Mouse (Mus musculus): ENCODE data around the gene Gas7. TPM values are rescaled to one million over a fixed set of nuclear protein-coding genes. Genes with fewer than 3 reads are reported as not detected.

Gas7 gene
- polyA plus RNA-seq, 1 experiment, result not detected

- TF ChIP-seq GATA1 (IDR thresholded peaks at IDR 0.05; ENCODE audit: low read length), result no peak
Measured at GRCm38 (mm10) chr11:67474590-67474989, 19.4 kb downstream of the Gas7 start.

- TF ChIP-seq GATA1 (IDR thresholded peaks at IDR 0.05; ENCODE audit: low read length), result no peak
Measured at GRCm38 (mm10) chr11:67479534-67479933, 24.3 kb downstream of the Gas7 start.

GRCm38 (mm10) chr11:67480204-67480956 lies 25.1 kb downstream of the Gas7 start:
- no peak for TF ChIP-seq GATA1 (IDR thresholded peaks at IDR 0.05; ENCODE audit: low read length)

GRCm38 (mm10) chr11:67481691-67482090 lies 26.5 kb downstream of the Gas7 start:
- TF ChIP-seq GATA1 (IDR thresholded peaks at IDR 0.05; ENCODE audit: low read length), result no peak

GRCm38 (mm10) chr11:67482217-67482760 lies 27.1 kb downstream of the Gas7 start:
- no peak for TF ChIP-seq GATA1 (IDR thresholded peaks at IDR 0.05; ENCODE audit: low read length)

GRCm38 (mm10) chr11:67488156-67488555 lies 32.9 kb downstream of the Gas7 start:
- no peak for TF ChIP-seq GATA1 (IDR thresholded peaks at IDR 0.05; ENCODE audit: low read length)

- TF ChIP-seq GATA1 (IDR thresholded peaks at IDR 0.05; ENCODE audit: low read length), result no peak
Measured at GRCm38 (mm10) chr11:67489647-67490175, 34.5 kb downstream of the Gas7 start.

GRCm38 (mm10) chr11:67496796-67497195 lies 41.6 kb downstream of the Gas7 start:
- TF ChIP-seq GATA1 (IDR thresholded peaks at IDR 0.05; ENCODE audit: low read length), result no peak

- no peak for TF ChIP-seq GATA1 (IDR thresholded peaks at IDR 0.05; ENCODE audit: low read length)
Measured at GRCm38 (mm10) chr11:67500115-67500514, 44.9 kb downstream of the Gas7 start.

- TF ChIP-seq GATA1 (IDR thresholded peaks at IDR 0.05; ENCODE audit: low read length), result no peak
Measured at GRCm38 (mm10) chr11:67501468-67502244, 46.4 kb downstream of the Gas7 start.

GRCm38 (mm10) chr11:67509219-67509876 lies 54.1 kb downstream of the Gas7 start:
- TF ChIP-seq GATA1 (IDR thresholded peaks at IDR 0.05; ENCODE audit: low read length), result no peak

GRCm38 (mm10) chr11:67510831-67511230 lies 55.6 kb downstream of the Gas7 start:
- no peak for TF ChIP-seq GATA1 (IDR thresholded peaks at IDR 0.05; ENCODE audit: low read length)

GRCm38 (mm10) chr11:67513001-67513400 lies 57.8 kb downstream of the Gas7 start:
- no peak for TF ChIP-seq GATA1 (IDR thresholded peaks at IDR 0.05; ENCODE audit: low read length)

- TF ChIP-seq GATA1 (IDR thresholded peaks at IDR 0.05; ENCODE audit: low read length), result no peak
Measured at GRCm38 (mm10) chr11:67514401-67514800, 59.2 kb downstream of the Gas7 start.

- no peak for TF ChIP-seq GATA1 (IDR thresholded peaks at IDR 0.05; ENCODE audit: low read length)
Measured at GRCm38 (mm10) chr11:67515020-67515911, 60.0 kb downstream of the Gas7 start.
